Mouse (Mus musculus) CD4-positive, CD25-positive, alpha-beta regulatory T cell, adult 2 months (primary cell): ENCODE data around the gene Nt5dc3.
A peak's percentile ranks its signal among the peaks of the same experiment; 100 is the strongest.

Experiments used
- DNase-seq: peaks from one replicate; pipeline ENCODE4 v3.0.0-alpha.2; 2012; ENCODE audit warnings: low read depth, low spot score

Gene Nt5dc3

DNA sequence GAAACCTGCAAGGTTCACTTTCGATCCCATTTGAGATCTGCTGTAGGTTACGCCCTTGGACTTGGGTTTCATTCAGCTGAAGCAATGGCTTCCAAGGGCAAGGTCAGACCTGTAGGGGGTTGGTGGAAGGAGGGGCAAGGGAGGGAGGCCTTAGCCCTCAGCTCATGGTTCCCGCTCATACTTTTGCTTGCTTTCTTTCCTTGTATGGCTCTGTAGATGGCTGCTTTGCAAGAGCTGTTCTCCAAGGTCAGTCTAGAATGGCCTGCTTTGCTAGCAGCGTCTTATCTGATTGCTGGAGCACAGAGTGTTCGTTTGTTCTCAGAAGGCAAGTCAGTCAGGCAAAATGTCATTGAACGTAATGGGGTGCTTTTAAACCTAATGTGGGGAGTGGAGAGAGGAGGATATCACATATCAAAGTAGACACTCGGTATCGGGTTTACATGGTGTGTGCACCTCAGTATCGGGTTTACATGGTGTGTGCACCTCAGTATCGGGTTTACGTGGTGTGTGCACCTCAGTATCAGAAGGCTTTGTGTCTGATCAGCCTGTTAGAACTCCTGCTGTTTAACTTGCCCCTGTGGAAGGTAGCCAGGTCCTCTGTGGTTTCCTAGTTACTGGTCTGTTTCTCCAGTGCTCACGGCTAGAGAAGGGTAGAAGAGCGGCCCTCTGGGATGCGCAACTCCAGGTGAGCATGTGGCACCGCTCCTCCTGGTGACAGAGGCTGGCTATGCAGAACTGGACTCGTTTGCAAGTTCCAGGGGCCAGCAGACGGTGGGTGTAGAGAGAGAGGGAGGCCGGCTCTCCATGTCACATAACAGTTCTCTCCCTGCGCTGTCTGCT lies 35.7 kb downstream of the Nt5dc3 start:
- DNase-seq = no peak

DNA sequence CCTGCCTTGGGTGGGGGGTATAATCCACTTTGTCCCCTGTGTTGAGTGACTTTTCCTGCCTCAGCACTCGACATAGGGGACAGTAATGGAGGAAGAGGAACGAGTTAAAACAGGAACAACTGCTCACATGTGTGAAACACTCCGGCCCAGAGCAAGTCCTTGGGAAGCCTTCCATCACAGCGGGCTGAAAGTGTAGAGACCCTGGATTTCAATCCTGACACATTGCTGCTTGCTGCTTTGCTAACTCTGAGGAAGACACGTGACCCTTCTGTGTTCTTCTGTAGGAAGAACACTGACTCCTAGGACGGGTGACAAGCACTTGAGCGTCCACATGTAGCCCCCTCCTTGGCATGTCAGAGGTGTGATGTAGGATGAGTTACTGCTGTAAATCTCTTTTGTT lies 36.3 kb downstream of the Nt5dc3 start:
- no peak for DNase-seq

DNA sequence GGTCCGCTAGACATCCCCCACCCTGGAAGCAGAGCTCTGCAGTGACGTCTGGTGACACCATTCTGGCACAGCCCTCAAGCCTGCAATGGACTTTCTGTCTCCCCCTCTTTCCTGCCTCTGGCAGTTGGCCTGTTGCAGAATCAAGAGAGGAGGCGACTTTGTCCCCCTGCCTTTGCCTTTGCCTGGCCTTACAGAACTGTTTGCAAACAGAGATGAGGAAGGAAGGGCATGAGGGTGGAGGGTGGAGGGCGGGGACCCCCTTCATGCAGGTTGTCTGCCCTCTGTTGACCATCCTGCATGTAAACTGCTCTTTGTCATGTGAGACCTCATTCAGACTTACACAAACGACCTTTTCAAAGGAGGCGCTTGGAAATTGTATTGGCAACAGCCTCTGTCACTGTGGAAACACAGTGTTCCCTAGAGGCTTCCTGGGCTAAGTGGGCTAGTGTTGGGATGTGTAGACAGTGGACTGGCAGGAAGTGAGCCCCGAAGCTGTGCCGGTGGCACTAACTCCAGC lies 40.9 kb downstream of the Nt5dc3 start:
- DNase-seq = no peak

DNA sequence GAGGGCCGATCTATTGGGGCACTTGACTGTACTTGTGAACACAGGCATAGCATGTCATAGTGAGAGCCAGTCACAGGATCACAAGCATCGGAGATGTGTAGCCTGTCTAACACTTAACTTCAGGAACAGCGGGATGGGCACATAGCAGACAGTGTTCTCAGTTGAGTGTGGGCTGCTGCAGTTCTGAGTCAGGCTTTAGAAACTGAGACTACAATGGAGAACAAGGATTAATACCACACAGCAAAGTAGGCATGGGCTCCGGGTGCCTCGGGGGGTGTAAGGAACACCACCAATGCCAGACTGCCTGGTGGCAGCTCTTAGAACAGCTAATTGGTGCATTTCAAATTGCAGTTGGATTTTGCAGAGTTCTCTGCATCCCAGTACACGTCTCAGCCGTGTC lies 42.2 kb downstream of the Nt5dc3 start:
- DNase-seq = no peak

DNA sequence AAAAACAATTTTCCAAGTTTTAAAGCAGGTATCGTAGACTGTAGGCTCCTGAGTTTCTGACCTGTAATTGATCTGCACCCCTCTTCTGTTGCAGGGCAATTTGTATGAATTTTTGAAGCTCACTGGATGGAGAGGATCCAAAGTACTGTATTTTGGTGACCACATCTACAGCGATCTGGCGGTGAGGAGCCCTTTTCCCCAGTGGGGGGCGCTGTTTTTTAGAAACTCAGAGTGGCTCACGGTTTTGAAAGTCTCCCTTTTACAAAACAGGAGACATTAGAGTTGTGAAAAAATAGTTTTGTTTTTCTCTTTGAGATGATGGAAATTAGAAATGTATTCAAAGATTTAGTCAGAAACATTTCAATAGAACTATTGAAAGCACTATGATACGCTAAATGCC lies 45.3 kb downstream of the Nt5dc3 start:
- peak; percentile 16 for DNase-seq

DNA sequence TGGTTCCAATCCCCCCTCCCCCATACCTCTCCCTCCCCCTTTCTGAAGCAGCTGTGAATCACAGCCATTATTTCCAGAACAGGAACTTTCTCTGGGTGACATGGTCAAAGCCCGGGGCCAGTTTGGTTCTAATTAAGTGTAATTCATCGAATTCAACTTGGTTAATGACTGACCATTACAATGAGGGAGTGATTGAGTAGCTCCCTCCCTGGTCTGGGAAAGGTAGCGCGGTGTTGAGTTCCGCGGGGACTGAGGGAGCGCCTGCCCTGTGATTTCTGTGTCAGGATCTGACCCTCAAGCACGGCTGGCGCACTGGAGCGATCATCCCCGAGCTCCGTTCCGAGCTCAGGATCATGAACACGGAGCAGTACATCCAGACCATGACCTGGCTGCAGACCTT lies 46.1 kb downstream of the Nt5dc3 start:
- no peak for DNase-seq

DNA sequence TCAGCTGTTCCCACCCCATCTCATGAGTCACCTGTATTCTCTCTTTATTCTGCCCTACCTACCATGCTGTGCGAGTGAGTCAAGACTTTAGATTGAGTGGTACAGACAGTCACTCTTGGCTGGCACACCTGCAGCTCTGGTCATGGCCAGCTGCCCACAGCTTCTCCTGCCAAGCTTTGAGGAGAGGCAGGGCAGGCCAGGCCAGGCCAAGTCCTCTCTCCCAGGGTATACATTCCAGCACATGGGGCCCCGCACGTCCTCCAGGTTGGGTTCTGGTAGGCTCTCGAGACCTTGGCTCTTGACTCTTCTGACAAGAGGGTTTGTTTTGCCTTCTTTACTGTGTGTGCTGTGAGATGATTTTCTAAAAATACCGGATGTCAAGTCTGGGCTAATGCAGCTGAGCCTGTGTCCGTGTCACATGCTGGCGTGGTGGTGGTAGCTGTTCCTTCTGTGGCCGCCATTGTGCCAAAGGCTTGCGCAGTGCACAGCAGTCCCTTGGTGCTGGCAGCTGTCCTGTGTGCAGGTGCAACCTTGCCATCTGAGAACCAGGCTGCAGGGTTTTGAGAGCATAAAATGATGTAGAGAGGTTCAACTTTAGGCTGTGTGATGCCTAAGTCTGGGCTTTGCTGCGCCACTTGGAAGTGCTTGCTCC lies 47.2 kb downstream of the Nt5dc3 start:
- no peak for DNase-seq

DNA sequence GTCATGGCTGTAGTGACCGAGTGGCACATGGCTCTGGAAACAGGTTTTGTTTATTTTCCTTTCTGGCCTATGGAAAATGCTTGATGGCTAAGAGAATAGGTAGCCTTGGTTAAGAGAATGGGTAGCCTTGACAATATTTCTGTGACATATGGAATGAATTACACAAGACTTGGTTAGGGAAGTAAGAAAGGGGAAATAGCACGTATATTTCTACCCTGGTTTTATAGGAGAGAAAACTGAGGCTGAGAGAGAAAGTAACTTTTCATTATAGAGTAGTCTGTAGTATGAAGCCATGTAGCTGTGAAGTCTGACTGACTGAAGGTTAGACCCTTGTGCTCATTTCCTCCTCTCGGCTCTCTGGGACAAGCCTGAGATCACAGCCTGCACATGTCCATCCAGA lies 48.1 kb downstream of the Nt5dc3 start:
- DNase-seq = no peak

DNA sequence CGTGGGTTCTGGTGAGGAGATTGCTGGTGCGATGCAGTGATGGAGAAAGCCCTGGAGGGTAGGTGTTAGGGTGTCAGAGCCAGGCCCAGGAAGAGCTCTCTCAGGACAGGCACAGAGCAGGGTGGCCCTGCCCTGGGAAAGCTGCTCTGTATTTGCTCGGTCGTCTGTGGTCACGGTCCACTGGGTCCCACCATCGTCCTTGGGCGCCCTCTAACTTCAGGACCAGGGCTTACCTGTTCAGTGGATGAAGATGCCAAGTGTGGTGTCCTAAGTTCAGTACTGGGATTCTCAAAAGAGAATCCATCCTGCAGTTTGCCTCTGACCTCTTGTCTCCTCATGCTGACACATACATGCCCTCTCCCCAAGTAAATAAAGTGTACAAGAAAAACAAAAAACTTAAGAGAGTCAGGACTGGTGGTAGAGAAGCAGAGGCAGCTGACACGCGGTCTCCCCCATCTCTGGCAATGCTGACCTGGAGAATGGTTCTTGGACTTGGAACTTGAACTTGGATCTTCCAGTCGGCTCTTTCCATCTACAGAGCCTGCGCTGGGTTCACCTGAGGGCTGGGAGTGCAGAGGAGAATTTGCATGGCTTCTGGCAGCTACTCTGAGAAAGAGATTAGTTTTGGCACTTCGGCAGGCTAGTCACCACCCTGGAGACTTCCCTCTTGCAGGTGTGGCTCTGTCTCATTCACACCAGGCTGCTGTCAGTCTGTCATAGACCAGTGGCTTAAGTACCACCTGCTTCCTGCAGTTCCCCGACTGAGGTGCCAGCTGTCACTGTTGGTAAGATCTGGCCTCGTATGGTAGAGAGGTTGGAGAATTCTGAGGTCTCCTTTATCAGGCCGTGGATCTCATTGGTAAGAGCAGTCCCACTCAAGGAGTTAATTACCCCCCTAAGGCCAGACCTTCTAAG lies 49.7 kb downstream of the Nt5dc3 start:
- no peak for DNase-seq

DNA sequence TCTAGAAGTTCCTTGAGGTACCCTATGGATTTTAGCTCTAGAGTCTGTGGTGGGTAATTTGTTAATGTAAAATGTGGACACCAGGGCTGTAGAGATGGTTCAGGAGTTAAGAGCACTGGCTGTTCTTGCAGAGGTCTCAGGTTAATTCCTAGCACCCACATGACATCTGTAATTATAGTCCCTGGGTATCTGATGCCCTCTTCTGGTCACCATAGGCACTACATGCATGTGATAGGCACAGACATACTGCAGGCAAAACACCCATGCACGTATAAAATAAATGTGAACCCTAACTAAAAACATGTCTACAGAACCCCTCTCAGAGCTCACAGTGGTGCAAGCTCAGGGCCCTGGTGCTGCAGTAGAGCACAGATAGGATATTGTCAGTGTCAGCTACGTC lies 50.7 kb downstream of the Nt5dc3 start:
- DNase-seq = peak; percentile 27

DNA sequence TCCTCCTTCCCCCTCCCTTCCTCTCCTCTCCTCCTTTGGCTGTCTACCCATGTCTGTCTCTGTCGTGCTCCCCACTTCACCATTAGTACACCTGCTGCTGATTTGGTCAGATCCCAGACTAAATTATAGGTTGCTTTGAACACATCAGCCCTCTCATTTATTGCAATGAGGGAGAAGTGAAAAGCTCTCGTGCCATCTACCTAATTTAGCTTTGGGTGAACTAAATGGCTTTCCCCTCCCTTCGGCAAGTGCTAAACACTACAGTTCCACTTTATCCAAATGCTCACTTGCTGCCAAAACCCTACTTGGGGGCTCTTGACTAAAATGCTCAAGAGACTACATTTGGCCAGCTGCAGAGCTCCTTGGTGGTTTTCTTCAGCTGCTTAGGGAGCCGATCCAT lies 58.0 kb downstream of the Nt5dc3 start:
- DNase-seq = no peak

DNA sequence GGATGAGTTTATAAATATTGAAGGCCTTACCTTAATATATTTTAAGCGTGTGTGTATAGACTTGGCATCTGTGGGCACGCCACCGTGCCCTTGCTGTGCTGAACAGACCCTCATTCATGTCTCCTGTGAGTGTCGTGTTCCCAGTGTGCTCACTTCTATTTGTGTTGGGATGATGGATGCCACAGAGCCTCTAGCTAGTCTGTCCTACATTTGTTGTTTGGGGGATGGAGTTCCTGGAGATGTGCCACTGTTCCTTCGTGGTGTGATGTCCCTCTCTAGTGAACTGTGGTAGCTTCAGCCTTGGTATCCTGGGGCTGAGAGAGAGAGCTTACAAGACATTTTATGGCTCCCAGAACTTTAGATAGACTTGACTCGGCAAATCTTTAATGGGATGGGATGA lies 60.0 kb downstream of the Nt5dc3 start:
- DNase-seq = no peak

DNA sequence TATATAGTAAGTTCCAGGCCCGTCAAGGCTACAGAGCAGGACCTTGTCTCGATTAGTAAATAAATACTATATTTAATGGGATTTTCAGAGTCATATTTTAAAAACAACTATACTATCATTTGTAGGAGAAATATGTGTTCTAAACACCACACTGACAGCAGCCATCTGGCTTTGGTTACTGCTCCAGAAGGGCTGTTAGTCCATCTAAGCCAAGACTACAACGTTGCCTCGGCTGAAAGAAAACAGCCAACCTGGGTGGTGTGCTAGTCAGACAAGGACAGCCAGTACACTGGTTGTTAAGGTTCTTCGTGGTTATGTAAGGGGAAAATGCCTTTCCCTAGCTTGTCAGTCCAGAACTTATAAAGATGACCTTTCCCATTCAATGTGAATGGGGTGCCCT lies 63.9 kb downstream of the Nt5dc3 start:
- no peak for DNase-seq

DNA sequence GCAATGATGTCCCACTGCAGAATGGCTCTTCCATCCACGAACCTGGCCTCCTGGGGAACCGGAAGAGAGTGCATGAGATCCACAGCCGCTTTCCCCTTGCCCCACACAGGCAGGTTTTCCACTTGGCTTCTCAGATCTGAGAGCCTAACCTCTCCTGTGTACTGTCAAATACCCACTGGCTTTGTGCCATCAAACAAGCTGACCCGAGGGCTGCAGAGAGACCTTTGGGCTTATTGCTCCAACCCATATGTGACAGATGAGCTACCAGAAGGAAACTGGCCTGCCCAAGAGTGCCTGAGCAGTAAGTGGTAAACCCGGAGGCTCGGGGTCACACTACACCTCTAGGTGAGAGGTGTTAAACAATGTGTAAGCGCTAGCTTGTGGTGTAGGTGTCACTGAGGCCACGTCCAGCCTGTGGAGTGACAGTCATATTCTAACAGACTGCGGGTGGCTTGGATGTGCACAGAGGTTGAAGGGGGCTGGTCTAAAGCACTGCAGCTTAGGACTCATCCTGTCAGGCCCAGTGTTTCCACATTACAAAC lies 68.2 kb downstream of the Nt5dc3 start:
- no peak for DNase-seq

DNA sequence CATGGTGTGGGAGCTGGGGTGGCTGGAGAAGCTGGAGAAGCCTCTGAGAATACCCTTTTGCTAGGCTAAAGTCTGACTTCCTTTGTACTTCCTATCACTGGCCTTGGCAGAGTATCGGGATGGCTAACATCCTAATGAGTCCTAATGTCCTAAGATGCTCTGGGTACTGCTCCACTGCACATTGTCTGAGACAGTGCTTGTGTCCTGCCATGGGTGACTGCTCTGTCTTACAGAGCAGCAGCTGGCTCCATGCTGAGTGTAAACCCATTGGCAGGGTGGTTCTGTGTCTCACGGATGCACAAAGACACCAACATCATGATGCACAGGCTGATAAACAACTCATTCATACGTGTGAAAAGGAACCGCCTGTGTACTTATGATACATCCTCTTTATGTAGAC lies 70.3 kb downstream of the Nt5dc3 start:
- no peak for DNase-seq

DNA sequence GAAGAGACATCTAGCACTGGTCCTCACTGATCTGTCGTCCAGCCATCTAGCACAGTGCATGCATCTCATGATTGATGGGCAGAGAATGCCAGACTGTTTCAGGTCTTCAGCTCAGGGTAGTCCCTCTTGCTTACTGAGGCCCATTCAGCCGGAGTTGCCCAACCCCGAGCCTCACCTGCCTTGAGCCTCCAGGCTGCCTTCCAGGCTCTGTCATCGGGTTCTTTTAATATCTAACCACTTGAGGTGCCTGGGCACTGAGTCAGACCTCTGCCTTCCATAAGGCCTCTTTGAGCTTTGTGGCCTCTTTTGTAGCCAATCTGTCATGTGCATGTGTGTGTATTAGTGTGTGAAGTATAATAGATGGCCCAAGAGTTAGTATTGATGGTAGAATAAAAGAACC lies 70.7 kb downstream of the Nt5dc3 start:
- DNase-seq = no peak

DNA sequence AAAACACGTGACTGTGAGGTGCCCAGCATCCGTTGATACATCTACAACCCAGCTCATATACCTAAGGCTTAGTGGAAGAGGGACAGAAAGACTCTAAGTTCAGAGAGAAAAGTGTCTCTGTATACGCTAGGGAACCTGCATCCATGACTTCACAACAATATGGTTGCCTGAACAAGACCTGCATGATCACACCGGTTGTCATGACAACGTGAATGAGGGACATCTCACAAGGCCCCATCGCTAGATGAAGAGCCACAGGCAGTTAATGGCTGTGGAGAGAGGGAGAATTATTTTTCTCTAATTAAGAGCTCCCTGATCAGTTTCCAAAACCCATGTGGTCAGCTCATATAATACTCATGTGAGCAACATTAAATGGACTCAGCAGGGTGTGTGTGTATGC lies 73.4 kb downstream of the Nt5dc3 start:
- DNase-seq = no peak

DNA sequence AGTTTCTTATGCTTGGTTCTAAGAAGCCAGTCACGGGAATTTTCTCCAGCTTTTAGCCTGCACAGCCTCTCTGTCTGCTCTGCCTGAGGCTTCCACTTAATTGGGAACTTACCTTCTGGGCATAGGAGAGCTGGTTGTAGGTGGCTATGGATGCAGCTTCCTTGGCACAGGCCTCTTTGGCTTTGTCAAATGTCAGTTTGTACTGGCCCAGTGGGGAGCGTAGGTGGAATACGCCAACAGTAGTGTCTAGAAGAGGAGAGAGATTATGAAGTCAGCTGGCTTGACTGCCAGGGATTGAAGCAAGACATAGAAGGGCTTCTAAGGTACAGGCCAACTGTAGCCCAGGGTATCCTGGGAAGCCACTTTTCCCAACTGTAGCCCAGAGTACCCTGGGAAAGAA lies 74.6 kb downstream of the Nt5dc3 start:
- no peak for DNase-seq

DNA sequence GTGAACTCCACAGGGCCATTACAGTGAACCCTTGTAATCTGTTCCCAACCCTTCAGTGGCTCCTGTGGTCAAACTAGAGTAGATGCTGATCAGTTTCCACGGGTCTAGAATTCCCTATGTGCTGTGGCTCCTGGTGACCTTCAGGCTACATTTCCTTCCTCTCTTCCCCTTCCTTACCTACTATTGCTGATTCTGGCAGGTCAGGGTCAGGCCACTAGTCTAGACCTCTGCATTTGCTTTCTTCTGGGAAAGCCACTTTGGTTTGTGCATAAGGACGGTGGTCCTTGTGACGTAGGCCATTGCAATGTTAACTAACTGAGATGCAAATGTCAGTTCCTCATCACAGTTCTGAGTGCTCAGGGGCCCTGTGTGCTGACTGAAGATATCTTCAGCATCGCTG lies 81.6 kb downstream of the Nt5dc3 start:
- no peak for DNase-seq

DNA sequence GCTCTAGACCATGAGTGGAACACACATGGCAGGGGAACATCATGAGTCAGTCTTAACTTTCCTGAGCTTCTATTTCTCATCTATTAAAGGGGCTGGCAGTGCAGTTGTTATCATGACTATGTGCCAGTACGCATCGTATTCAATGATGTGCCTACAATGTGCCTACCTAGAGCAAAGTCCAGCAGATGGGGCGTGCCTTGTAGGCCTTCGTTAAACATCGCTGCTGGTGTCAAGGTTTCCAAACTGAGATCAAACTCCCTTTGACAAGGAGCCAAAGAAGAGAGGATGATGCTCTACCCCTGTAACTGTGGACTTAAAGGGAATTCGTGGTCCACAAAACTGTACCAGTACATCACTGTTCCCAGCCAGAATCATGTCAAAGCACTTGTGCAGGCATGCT lies 83.7 kb downstream of the Nt5dc3 start:
- no peak for DNase-seq

DNA sequence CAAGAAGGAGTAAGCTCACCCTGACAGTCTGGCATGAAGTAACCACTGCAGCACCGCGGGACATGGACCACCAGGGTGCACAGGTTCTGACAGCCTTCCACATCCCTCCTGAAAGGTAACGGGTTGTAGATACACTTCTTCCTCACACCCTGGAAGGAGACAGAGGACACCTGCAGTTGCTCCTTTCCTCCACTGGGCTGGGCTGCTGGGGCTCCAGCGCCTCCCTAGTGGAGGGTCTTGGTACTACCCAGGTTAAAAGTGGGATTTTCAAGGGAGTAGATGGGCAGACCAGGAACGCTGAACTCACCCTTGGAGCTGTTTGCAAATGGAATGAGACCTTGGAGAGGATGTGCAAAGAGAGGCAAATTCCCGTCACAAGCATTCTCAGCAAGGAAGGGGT lies 84.6 kb downstream of the Nt5dc3 start:
- peak; percentile 15 for DNase-seq

DNA sequence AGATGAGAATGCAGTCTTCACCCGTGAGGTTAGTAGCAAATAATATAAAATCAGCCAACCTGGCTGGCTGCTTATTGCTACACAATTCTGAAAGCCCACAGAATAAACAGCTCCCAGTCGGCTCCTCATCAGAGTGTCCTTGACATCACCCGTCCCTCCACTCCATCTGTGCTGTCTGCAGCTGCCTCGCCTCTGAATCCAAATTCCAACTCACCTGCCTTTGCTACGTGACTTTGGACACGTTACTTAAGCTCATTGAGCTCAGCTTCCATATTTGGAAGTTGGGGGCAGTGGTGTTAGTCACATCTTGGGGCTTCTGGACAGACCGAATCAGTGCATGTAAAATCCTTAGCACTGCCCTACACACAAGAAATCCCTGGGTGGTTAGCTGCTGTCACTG lies 93.3 kb downstream of the Nt5dc3 start:
- no peak for DNase-seq
